Mouse (Mus musculus): Measurements from ENCODE around the gene H2al1j. TPM values are rescaled to one million over a fixed set of nuclear protein-coding genes. Genes with fewer than 3 reads are reported as not detected.
"Not testable (repeated sequence)": the region's sequence is repeated elsewhere in the genome, so short reads cannot be mapped to it uniquely, and the experiment has no call there.

The H2al1j gene
- not detected in 2 replicates for polyA plus RNA-seq (2012; rRNA removed)

- not testable (repeated sequence) for H3K4me3 ChIP-seq (replicated peaks; ENCODE audit: extremely low read depth, low read depth, low read length); H3K4me1 ChIP-seq (ENCODE audit: control insufficient read depth, insufficient read depth, low read length); DNase-seq
- 80% methylated on average over 2 of the region's 2 CpGs for WGBS
Observed at GRCm38 (mm10) chrX:11327522-11327921, at the start of gene H2al1j. Gene H2al1j (plus strand): TSS chrX:11327822.

- Histone ChIP-seq H3K4me3 (replicated peaks; ENCODE audit: extremely low read depth, low read depth, low read length) (no peak overlapping the region), H3K4me1 (ENCODE audit: control insufficient read depth, insufficient read depth, low read length) (no peaks in the 10 kb centered on the region)
- WGBS, result 65% methylated on average over 2 of the region's 2 CpGs
- no peak for DNase-seq
- TF ChIP-seq POLR2A (IDR thresholded peaks at IDR 0.05; ENCODE audit: borderline replicate concordance, extremely low read depth, low read depth, low read length) (no peak), CTCF (IDR thresholded peaks at IDR 0.05; ENCODE audit: insufficient read depth, low read length) (no peak)
Observed at GRCm38 (mm10) chrX:11280741-11281140, 46.9 kb upstream of the H2al1j start.

GRCm38 (mm10) chrX:11288306-11288882, 39.2 kb upstream of the H2al1j start:
- peak; percentile 20 for DNase-seq
- no peak for TF ChIP-seq CTCF (IDR thresholded peaks at IDR 0.05; ENCODE audit: insufficient read depth, low read length)
- TF ChIP-seq POLR2A (IDR thresholded peaks at IDR 0.05; ENCODE audit: borderline replicate concordance, extremely low read depth, low read depth, low read length), result no peak
- 55% methylated on average over 14 of the region's 14 CpGs for WGBS
- peaks cover 6% of the 10 kb centered on the region for H3K4me1 ChIP-seq (ENCODE audit: control insufficient read depth, insufficient read depth, low read length)
- no peak overlapping the region for H3K4me3 ChIP-seq (replicated peaks; ENCODE audit: extremely low read depth, low read depth, low read length)

GRCm38 (mm10) chrX:11289244-11289643, 38.4 kb upstream of the H2al1j start:
- H3K4me1 ChIP-seq (ENCODE audit: control insufficient read depth, insufficient read depth, low read length), result peaks cover 6% of the 10 kb centered on the region
- no peak for DNase-seq
- H3K4me3 ChIP-seq (replicated peaks; ENCODE audit: extremely low read depth, low read depth, low read length), result no peak overlapping the region
- TF ChIP-seq CTCF (IDR thresholded peaks at IDR 0.05; ENCODE audit: insufficient read depth, low read length) (no peak), POLR2A (IDR thresholded peaks at IDR 0.05; ENCODE audit: borderline replicate concordance, extremely low read depth, low read depth, low read length) (no peak)
- 63% methylated on average over 4 of the region's 4 CpGs for WGBS

GRCm38 (mm10) chrX:11298957-11299356, 28.7 kb upstream of the H2al1j start, which contains the start of gene H2al1a:
Gene H2al1a (plus strand): TSS chrX:11299257.
- WGBS, result no CpG with 5 or more reads among the region's 3 CpGs
- H3K4me3 ChIP-seq (replicated peaks; ENCODE audit: extremely low read depth, low read depth, low read length); H3K4me1 ChIP-seq (ENCODE audit: control insufficient read depth, insufficient read depth, low read length); DNase-seq: not testable (repeated sequence)

GRCm38 (mm10) chrX:11302132-11302531, 25.5 kb upstream of the H2al1j start, which contains the start of gene H2al1b:
Gene H2al1b (plus strand): TSS chrX:11302432.
- not testable (repeated sequence) for H3K4me1 ChIP-seq (ENCODE audit: control insufficient read depth, insufficient read depth, low read length); H3K4me3 ChIP-seq (replicated peaks; ENCODE audit: extremely low read depth, low read depth, low read length); DNase-seq
- WGBS, result 90% methylated on average over 1 of the region's 3 CpGs

GRCm38 (mm10) chrX:11305355-11305754, 22.3 kb upstream of the H2al1j start, which contains the start of gene H2al1c:
Gene H2al1c (plus strand): TSS chrX:11305655.
- not testable (repeated sequence) for H3K4me1 ChIP-seq (ENCODE audit: control insufficient read depth, insufficient read depth, low read length); DNase-seq; H3K4me3 ChIP-seq (replicated peaks; ENCODE audit: extremely low read depth, low read depth, low read length)
- WGBS, result 69% methylated on average over 1 of the region's 6 CpGs

- WGBS, result no CpG with 5 or more reads among the region's 6 CpGs
Observed at GRCm38 (mm10) chrX:11308524-11308923, 19.1 kb upstream of the H2al1j start, which contains the start of gene H2al1d. Gene H2al1d (plus strand): TSS chrX:11308824.

GRCm38 (mm10) chrX:11311634-11312033, 16.0 kb upstream of the H2al1j start, which contains the start of gene H2al1e:
Gene H2al1e (plus strand): TSS chrX:11311934.
- WGBS, result no CpG with 5 or more reads among the region's 3 CpGs
- DNase-seq; H3K4me3 ChIP-seq (replicated peaks; ENCODE audit: extremely low read depth, low read depth, low read length); H3K4me1 ChIP-seq (ENCODE audit: control insufficient read depth, insufficient read depth, low read length): not testable (repeated sequence)

More at GRCm38 (mm10) chrX:11308524-11308923, 19.1 kb upstream of the H2al1j start, which contains the start of gene H2al1d:
- H3K4me1 ChIP-seq (ENCODE audit: control insufficient read depth, insufficient read depth, low read length); DNase-seq; H3K4me3 ChIP-seq (replicated peaks; ENCODE audit: extremely low read depth, low read depth, low read length): not testable (repeated sequence)

GRCm38 (mm10) chrX:11314858-11315257, 12.8 kb upstream of the H2al1j start, which contains the start of gene H2al1f:
Gene H2al1f (plus strand): TSS chrX:11315158.
- WGBS, result no CpG with 5 or more reads among the region's 6 CpGs
- not testable (repeated sequence) for H3K4me3 ChIP-seq (replicated peaks; ENCODE audit: extremely low read depth, low read depth, low read length); DNase-seq; H3K4me1 ChIP-seq (ENCODE audit: control insufficient read depth, insufficient read depth, low read length)

- not testable (repeated sequence) for H3K4me3 ChIP-seq (replicated peaks; ENCODE audit: extremely low read depth, low read depth, low read length); DNase-seq; H3K4me1 ChIP-seq (ENCODE audit: control insufficient read depth, insufficient read depth, low read length)
- no CpG with 5 or more reads among the region's 3 CpGs for WGBS
Observed at GRCm38 (mm10) chrX:11317956-11318355, 9.7 kb upstream of the H2al1j start, which contains the start of gene H2al1g. Gene H2al1g (plus strand): TSS chrX:11318256.

GRCm38 (mm10) chrX:11321192-11321591, 6.4 kb upstream of the H2al1j start, which contains the start of gene H2al1h:
Gene H2al1h (plus strand): TSS chrX:11321492.
- DNase-seq; H3K4me3 ChIP-seq (replicated peaks; ENCODE audit: extremely low read depth, low read depth, low read length); H3K4me1 ChIP-seq (ENCODE audit: control insufficient read depth, insufficient read depth, low read length): not testable (repeated sequence)
- WGBS, result no CpG with 5 or more reads among the region's 6 CpGs

GRCm38 (mm10) chrX:11324359-11324758, 3.3 kb upstream of the H2al1j start, which contains the start of gene H2al1i:
Gene H2al1i (plus strand): TSS chrX:11324659.
- DNase-seq; H3K4me3 ChIP-seq (replicated peaks; ENCODE audit: extremely low read depth, low read depth, low read length); H3K4me1 ChIP-seq (ENCODE audit: control insufficient read depth, insufficient read depth, low read length): not testable (repeated sequence)
- WGBS, result 85% methylated on average over 3 of the region's 5 CpGs
